Mouse (Mus musculus) small intestine, adult 2 months (tissue): ENCODE results near the gene Spata16.

ENCODE experiments used
- CTCF ChIP-seq: fragments of 200-500 bp; IDR thresholded peaks from 2 replicates; pipeline ENCODE4 v1.5.1; 2012; ENCODE audit warnings: low read depth, mild to moderate bottlenecking, control low read depth, inconsistent platforms, low read length, moderate library complexity, mixed read lengths; ENCODE audit not compliant: insufficient replicate concordance, insufficient read length; ENCODE audit errors: extremely low read depth
- POLR2A ChIP-seq: fragments of 200-500 bp; IDR thresholded peaks from 2 replicates; pipeline ENCODE4 v1.6.1; 2012; ENCODE audit warnings: low read depth, mild to moderate bottlenecking, control low read depth, inconsistent platforms, low read length, moderate library complexity

DNA sequence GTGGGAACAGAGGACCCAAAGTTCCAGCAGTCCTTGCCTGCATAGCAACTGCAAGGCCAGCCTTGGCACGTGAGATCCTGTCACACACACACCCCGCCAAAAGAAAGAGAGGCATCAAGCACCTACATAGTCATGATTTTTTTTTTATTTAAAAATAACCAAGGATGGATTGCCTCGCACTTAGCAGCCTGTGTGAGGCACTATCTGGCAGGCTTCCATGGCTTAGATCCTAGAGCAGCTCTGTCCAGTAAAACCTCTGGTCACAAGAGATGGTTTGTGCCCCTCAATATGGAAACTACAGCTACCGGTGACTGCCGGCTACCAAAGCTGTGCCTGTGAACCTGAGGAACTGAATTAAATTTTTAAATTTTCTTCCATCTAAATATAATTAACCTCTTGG is 195.5 kb downstream of the Spata16 start:
- TF ChIP-seq POLR2A (no peak), CTCF (no peak)
